Mouse (Mus musculus): ENCODE results near the gene Nfe2l1.

The Nfe2l1 gene

GRCm38 (mm10) chr11:96843627-96844026 is 13.9 kb upstream of the Nfe2l1 start:
- no peak for DNase-seq

DNA sequence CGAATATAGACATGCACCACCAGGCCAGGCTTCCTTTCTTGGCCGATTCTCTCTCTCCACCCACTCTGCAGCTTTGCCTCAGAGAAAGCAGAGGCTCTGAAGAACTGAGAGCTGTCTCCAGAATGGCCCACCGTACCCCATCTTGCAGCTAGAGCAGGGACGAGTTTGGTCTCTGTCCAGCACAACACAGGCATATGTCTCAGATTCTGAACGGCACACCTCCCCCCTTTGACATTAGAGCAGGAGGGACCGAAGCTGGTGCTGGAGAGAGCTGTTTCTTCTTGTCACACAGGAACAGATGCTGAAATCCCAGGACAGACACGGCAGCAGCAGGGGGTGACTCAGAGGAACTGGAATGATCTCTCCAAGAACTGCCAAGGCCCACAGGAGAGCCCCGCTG is 10.5 kb upstream of the Nfe2l1 start:
- no peak for DNase-seq

- no peak for DNase-seq
Measured at GRCm38 (mm10) chr11:96839877-96840276, 10.1 kb upstream of the Nfe2l1 start.

DNA sequence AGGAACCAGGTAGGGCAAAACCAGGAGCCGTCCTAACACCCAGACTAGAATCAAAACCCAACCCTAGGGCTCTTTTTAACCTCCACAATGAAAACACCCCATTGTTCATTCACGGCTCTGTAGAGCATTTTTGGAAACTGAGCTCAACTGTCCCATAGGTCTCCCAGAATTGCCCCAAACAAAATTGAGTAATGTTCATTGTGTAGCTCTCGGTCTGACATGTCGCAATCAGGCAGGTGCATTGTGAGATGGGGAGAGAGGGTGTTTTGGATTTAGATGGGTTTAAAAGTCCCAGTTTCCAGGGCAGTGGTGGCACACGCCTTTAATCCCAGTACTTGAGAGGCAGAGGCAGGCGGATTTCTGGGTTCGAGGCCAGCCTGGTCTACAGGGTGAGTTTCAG is 9.7 kb upstream of the Nfe2l1 start:
- DNase-seq, result no peak

DNA sequence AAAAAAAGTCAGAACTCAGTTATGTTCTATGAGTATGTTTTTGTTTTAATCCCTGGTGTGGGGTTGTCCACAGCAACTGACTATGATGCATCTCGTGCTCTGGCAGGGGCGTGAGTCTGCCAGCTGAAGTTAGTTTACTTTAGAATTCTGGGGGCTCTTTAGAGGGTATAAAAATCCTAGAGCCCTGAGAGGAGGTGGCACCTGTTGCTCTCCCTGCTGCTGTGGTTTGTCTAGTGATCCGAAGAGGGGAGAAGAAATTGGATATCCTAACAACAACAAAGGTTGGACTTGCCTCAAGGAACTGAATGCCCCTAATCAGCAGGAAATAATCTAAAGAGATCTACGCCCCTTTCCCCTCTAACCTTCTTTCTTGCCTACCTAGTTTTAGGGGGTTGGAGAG is 8.6 kb upstream of the Nfe2l1 start:
- DNase-seq, result no peak

DNA sequence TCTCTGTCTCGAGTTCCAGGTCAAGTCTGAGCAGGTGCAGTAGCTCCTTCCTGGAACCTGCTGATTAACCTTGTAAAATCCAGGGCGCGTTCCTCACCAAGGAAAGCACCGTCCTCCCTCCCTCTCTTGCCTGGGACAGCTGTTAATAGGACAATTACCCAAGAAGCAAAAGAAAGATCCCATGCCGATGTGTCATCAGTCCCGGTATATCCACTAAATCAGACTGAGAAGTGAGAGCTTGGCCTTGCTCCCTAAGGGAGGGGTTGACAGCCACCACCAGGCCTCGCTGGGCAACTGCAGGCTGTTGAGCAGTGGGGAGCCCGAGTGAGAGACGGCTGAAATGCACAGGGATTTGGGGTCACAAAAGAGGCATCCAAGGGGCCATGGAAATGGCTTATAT is 7.5 kb upstream of the Nfe2l1 start:
- peak; percentile 36 for DNase-seq

DNA sequence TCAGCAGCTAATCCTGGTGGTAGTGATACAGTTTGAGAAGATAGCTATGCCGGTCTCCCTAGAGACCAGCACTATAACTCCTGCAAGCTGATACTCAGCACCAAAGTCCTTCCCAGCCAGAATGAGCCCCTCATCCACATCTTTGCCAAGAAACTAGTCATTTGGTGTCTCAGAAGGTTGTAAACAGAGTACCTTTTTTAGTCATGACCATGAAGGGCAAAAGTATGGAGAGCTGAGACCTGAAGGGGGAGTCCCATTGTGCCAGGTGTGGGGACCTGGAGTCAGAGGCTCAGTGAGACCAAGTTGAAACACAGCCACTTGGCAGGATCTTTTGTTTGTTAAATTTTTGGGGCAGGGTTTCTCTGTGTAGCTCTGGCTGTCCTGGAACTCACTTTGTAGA is 4.4 kb upstream of the Nfe2l1 start:
- no peak for DNase-seq

- no peak for DNase-seq
Measured at GRCm38 (mm10) chr11:96832973-96833372, 3.2 kb upstream of the Nfe2l1 start.

DNA sequence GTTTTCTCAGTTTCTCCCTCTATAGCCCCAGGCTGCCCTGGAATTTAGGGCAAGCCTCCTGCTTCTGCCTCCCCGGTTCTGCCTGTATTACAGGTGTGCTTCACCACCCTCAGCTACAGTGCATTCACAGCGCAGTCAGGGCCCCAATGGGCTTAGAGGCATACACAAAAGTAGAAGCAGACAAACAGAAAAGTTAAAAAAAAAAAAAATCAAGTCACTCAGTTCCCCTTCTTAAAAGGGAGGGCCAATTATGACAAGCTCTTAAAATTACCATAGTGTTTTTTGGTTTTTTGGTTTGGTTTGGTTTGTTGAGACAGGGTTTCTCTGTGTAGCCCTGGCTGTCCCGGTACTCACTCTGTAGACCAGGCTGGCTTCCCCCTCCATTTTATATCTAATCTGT is 2.8 kb upstream of the Nfe2l1 start:
- no peak for DNase-seq

DNA sequence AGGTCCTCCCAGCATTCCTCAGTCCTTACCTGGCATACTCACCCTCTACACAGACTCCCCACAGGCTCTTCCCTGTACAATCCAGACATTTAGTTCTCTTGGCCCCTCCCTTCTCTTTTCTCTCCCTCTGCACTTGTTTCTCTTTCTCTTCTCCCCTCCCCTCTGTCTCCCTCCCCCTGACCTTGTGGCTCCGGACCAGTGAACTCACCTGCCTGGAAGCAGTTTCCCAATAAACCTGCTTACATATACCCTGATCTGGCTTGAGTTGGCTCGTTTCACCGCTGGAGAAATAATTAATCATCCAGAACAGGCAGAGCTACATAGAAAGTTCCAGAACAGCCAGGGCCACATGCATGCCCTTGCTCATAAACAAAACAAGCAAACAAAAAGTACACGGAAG is 1.7 kb upstream of the Nfe2l1 start:
- no peak for DNase-seq

DNA sequence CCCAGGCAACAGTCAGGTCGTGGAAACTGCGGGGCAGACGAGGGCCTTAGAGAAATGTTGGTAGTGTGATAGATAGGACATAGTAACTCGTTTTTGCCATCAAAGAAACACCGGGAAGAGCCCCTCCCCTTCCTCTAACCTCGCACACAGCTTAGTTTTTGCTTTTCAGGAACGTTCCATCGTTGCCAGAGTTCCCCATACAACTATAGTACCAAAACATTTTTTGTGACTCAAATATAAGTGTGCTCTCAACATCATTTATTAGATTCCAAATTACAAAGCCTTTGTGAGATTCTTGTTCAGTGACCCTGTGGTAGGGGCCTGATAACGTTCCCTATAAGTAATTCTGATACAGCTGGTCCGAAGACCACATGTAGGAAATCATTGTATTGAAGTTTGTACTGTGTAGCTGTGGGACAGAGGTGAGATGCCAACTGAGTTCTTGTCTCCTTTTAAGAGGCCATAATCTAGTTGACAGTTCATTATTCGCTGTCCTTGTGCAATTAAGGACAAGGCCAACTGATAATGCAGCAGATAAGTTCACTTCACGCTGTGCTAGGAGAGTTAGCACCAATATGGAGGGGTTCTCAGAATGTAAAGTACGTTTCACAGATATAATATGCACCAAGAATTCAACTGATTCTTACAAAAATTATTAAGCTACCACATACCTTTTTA is 910 bp upstream of the Nfe2l1 start:
- DNase-seq, result no peak

- DNase-seq, result peak; percentile 88
Measured at GRCm38 (mm10) chr11:96829403-96829812, 360 bp downstream of the Nfe2l1 start.

DNA sequence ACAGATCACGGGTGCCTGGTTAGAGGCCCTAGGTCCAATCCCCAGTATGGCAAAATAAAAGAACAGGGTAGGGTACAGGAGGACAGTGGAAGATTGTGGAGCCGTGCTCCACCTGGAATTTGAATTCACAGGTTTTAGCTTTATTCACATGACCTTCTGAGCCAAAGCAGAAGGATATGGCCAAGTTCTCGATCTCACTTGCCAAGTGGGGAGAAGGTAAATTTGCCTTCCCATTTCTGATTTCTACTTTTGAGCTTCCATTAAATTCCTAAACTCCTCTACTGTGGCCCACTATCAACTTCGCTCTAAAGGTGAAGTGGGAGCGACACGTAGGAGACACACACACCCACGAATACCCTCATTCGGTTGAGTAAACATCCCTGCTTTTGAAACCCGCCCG is 887 bp downstream of the Nfe2l1 start:
- no peak for DNase-seq

DNA sequence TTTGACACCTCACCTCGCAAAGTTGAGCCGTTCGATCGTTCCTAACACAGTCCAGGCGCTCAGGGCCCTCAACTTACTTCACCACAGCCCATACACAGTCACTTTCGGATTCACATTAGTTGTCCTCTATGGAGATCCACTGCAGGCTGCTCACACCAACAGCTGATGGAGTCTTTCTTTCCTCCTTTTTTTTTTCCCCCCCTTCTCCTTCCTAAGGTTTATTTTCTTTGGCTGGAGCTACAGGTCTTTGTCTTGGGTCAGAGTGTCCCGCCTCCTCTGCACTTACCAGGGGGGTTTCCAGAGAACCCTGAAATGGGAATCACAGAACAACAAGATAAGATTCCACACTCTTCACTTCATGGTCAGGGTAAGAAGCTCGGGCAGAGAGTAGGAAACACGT is 1.9 kb downstream of the Nfe2l1 start:
- no peak for DNase-seq

DNA sequence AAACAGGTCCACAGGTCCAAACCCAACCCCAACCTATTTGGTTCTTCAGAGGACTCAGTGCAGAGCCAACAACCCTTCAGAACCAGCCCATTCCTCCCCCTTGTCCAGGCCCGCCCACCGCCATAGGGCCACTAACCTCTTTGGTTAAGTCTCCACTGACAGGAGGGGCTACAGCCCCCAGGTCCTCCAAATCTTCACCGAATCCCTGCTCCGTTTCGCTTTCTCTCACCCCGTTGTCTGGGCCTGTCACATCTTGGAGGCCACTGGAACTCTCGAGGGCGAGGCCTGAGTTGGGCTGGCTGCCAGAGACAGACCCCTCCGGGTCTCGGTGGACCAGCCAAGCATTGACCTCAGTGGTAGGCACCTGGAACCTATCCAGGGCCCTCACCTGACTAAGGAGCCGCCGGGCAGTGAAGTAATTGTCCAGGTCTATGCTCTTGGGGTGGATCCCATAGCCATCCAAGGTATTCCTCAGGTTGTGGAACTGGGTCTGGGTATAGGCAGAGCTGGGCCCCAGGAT is 2.6 kb downstream of the Nfe2l1 start:
- no peak for DNase-seq

DNA sequence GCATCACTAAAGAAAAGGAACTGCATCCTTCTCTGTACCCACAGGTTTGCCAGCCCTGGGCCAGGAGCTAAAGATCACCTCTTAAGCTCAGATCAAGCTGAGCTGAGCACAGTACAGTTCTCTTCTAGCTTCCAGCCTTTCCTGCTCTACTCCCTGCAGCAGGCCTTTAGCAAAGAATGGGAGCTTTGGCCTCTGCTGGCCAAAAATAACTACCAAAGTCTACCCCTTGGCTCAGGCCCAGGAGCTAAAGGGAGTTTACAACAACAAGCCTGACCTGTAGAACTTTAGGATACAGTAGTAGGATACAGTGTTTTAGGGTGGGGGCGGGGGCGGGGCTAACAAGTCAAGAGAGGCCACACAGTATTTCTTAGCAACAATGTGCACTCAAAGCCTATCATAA is 3.3 kb downstream of the Nfe2l1 start:
- DNase-seq, result no peak

GRCm38 (mm10) chr11:96824783-96825495 is 4.8 kb downstream of the Nfe2l1 start:
- no peak for DNase-seq

DNA sequence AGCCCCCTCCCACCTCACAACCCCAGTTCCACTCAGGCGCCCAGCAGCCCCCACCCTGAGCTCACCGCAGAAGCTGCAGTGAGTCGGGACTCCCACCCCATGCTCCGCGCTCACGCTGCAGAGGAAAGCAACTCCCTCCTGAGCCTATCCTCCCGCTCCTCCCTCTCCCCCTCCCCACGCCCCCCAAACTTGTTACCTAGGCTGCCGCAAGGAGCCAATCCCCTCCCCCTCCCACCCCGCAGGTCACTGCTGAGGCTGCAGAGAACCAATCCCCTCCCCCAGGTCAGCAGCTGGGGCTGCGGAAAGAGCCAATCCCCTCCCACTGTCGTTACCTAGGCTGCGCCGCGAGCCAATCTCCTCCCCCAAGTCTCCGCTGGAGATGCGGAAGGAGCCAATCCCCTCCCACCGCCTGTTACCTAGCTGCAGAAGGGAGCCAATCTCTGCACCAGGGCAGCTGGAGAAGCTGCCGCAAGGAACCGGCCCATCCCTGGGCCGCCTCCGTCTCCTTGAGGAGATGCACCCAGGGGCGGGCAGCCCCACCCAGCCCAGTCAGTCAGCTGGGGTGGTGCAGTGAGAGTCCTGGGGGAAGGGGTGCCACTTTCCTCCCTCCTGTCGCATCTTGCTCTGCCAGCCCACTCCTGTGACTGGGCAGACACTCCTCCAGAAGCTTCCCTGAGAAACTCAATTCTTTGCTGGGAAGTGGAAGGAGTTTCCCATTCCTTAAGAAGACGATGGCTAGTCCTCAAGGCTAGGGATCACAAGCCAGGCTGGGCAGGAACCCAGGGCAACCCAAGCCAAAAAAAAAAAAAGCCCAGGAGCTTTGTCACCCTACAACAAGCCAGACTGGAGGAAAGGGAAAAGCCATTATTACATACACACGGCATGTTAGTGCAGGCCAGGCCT is 5.6 kb downstream of the Nfe2l1 start:
- peak; percentile 98 for DNase-seq

- DNase-seq, result no peak
Measured at GRCm38 (mm10) chr11:96823471-96823837, 6.3 kb downstream of the Nfe2l1 start.

GRCm38 (mm10) chr11:96822675-96823470 is 6.9 kb downstream of the Nfe2l1 start:
- no peak for DNase-seq

- DNase-seq, result no peak
Measured at GRCm38 (mm10) chr11:96821956-96822355, 7.8 kb downstream of the Nfe2l1 start.

- DNase-seq, result no peak
Measured at GRCm38 (mm10) chr11:96818128-96818710, 11.5 kb downstream of the Nfe2l1 start.

Measured in embryo, embryonic 11 days (tissue).